Mouse (Mus musculus) lung, adult 2 months (tissue): ENCODE results near the gene Gdf7.

Experiments used
- CTCF ChIP-seq: fragments of 200-500 bp; IDR thresholded peaks from 2 replicates; pipeline ENCODE4 v1.5.1; 2011; ENCODE audit warnings: mild to moderate bottlenecking, low read length, control low read depth; ENCODE audit not compliant: insufficient read depth
- POLR2A ChIP-seq: fragments of 200-500 bp; IDR thresholded peaks from 2 replicates; pipeline ENCODE4 v1.6.1; 2011; ENCODE audit warnings: low read depth, mild to moderate bottlenecking, control low read depth, low read length, borderline replicate concordance; ENCODE audit errors: extremely low read depth

- TF ChIP-seq CTCF = no peak
- TF ChIP-seq POLR2A = peak; percentile 33; the same call in 1 of the 2 replicates
These were observed 47.2 kb upstream of the Gdf7 start for GRCm38 (mm10) chr12:8348733-8349513.
